Mouse (Mus musculus) heart, postnatal 0 days (tissue): Measurements from ENCODE around the gene Tmed1. TPM values are rescaled to one million over a fixed set of nuclear protein-coding genes. Genes with fewer than 3 reads are reported as not detected.

Experiments
- ATAC-seq: fragments of 200-750 bp; cut with Nextera tagmentation; 2 replicates; pipeline ENCODE4 v1.8.0; 2017; ENCODE audit warnings: low read depth, moderate number of reproducible peaks, moderate library complexity; ENCODE audit not compliant: insufficient read depth
- DNase-seq: peaks from one replicate; pipeline ENCODE4 v3.0.0-alpha.2; 2016; ENCODE audit warnings: low spot score
- H3K27ac ChIP-seq: fragments of 300-500 bp; sonication (generic); 2 replicates; pipeline ENCODE4 v1.5.1; 2014; ENCODE audit warnings: low read depth, mild to moderate bottlenecking
- H3K27me3 ChIP-seq: fragments of 300-500 bp; sonication (generic); 2 replicates; pipeline ENCODE4 v1.6.1; 2014; ENCODE audit warnings: low read length, mixed read lengths; ENCODE audit not compliant: control insufficient read depth, insufficient read depth
- H3K36me3 ChIP-seq: fragments of 300-500 bp; sonication (generic); replicated peaks from 2 replicates; pipeline ENCODE4 v1.6.1; 2014; ENCODE audit warnings: low read length, mixed read lengths; ENCODE audit not compliant: control insufficient read depth, insufficient read depth
- H3K4me1 ChIP-seq: fragments of 300-500 bp; sonication (generic); 2 replicates; pipeline ENCODE4 v1.6.1; 2014; ENCODE audit warnings: antibody characterized with exemption; ENCODE audit not compliant: control insufficient read depth, insufficient read depth
- H3K4me2 ChIP-seq: fragments of 300-500 bp; sonication (generic); 2 replicates; pipeline ENCODE4 v1.6.1; 2014; ENCODE audit warnings: low read depth, mild to moderate bottlenecking, low read length, moderate library complexity
- H3K4me3 ChIP-seq: fragments of 300-500 bp; sonication (generic); 2 replicates; pipeline ENCODE4 v1.5.1; 2014; ENCODE audit warnings: low read depth, low read length
- H3K9ac ChIP-seq: fragments of 300-500 bp; sonication (generic); replicated peaks from 2 replicates; pipeline ENCODE4 v1.6.1; 2014; ENCODE audit warnings: low read depth, low read length, mixed read lengths
- H3K9me3 ChIP-seq: fragments of 300-500 bp; sonication (generic); replicated peaks from 2 replicates; pipeline ENCODE4 v1.6.1; 2016; ENCODE audit warnings: low read length; ENCODE audit not compliant: control insufficient read depth
- CTCF ChIP-seq: IDR thresholded peaks from 2 replicates; pipeline ENCODE4 v1.5.1; 2016; ENCODE audit warnings: antibody characterized with exemption, control low read depth, low read depth
- EP300 ChIP-seq: IDR thresholded peaks from 2 replicates; pipeline ENCODE4 v1.6.1; 2016; ENCODE audit warnings: antibody characterized with exemption, low read depth
- WGBS: fragments of 180-500 bp; shearing (Covaris S2); extraction: QIAGEN DNeasy Blood & Tissue Kit; methylation state at CpG from one replicate; pipeline ENCODE4 v1.1.7; 2014; 5-methylcytosine and 5-hydroxymethylcytosine counted together
- microRNA-seq: library from miRNA; unstranded; fragments of <30 nt; microRNA quantifications from one replicate; pipeline ENCODE4, GENCODE M21; 2016
- polyA plus RNA-seq: library from polyadenylated mRNA; unstranded; fragments of >200 nt; fragmentation: Nextera tagmentation; extraction: Ambion mirVana; gene quantifications from 2 replicates; pipeline ENCODE4 v1.2.1, GENCODE M21; 2015
- total RNA-seq: library from RNA; depleted of rRNA; stranded (reverse); fragments of >200 nt; gene quantifications from 2 replicates; pipeline ENCODE4 v1.2.3, GENCODE M21; 2014; ENCODE audit warnings: low replicate concordance; rRNA removed

Tmed1 gene
- total and polyA plus RNA-seq, 2 experiments from 2014 or later: 70.5 to 83.7 TPM

DNA sequence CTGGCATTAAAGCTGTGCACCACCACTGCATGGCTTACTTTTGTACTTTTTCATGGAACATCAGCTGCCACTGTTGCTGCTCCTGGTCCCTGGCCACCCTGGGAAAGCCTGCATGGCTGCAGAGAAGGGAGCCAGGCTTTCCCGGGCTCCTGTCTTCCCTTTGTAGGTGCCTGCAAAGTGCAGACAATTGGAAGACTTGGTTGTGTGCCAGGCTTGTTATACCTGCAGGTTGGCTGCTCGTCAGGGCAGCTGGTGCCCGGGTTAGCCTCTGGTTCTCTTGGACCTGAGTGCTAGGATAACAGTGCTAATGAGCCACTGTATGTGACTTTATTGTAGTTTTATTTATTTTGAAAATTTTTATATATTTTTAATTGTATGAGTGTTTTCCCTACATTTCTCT lies 51.2 kb downstream of the Tmed1 start:
- no peak overlapping the region for H3K9ac ChIP-seq
- no peaks in the 10 kb centered on the region for H3K27me3 ChIP-seq
- no peak for DNase-seq
- ATAC-seq: no peak
- TF ChIP-seq CTCF: no peak
- no peak for TF ChIP-seq EP300
- no peak overlapping the region for H3K4me2 ChIP-seq
- H3K4me1 ChIP-seq: peaks cover 19% of the 10 kb centered on the region
- no peaks in the 10 kb centered on the region for H3K9me3 ChIP-seq
- 52% methylated on average over 3 of the region's 3 CpGs for WGBS
- no peaks in the 10 kb centered on the region; the same call in 1 of the 2 replicates for H3K36me3 ChIP-seq
- H3K4me3 ChIP-seq: no peak overlapping the region
- H3K27ac ChIP-seq: no peak overlapping the region

Small RNA genes within 50 kb of the gene (microRNA-seq; reads per million reads assigned to microRNA genes)
- gene Mir199a-1: 4.3 reads per million, percentile 19 among the genes with 10 or more reads in this experiment

Other genes with a start within 250 kb of the Tmed1 start
- gene Atg4d, start 245.0 kb downstream of the Tmed1 start, total RNA-seq: 41.2 and 67.4 TPM in 2 replicates
- gene Atg4d, start 245.0 kb downstream of the Tmed1 start, polyA plus RNA-seq: 53.6 and 56.1 TPM in 2 replicates
- gene Kri1, start 222.3 kb downstream of the Tmed1 start, total RNA-seq: 7.0 and 16.3 TPM in 2 replicates
- gene Kri1, start 222.3 kb downstream of the Tmed1 start, polyA plus RNA-seq: 5.9 and 9.1 TPM in 2 replicates
- gene Cdkn2d, start 218.8 kb downstream of the Tmed1 start, total RNA-seq: 67.4 and 103 TPM in 2 replicates
- 65.8 and 67.5 TPM in 2 replicates for gene Cdkn2d, start 218.8 kb downstream of the Tmed1 start, polyA plus RNA-seq
- gene Ap1m2, start 197.9 kb downstream of the Tmed1 start, total RNA-seq: 0.46 and 0.57 TPM in 2 replicates
- 0.15 TPM in 1 of 2 replicates, not detected in the other for gene Ap1m2, start 197.9 kb downstream of the Tmed1 start, polyA plus RNA-seq
- 44.0 and 84.8 TPM in 2 replicates for gene Slc44a2, start 189.6 kb downstream of the Tmed1 start, total RNA-seq
- 45.0 and 46.5 TPM in 2 replicates for gene Slc44a2, start 189.6 kb downstream of the Tmed1 start, polyA plus RNA-seq
- gene Ilf3, start 142.4 kb downstream of the Tmed1 start, total RNA-seq: 34.7 and 37.3 TPM in 2 replicates
- 53.6 and 58.4 TPM in 2 replicates for gene Ilf3, start 142.4 kb downstream of the Tmed1 start, polyA plus RNA-seq
- 34.3 and 39.7 TPM in 2 replicates for gene Qtrt1, start 98.4 kb downstream of the Tmed1 start, total RNA-seq
- gene Qtrt1, start 98.4 kb downstream of the Tmed1 start, polyA plus RNA-seq: 15.5 and 15.6 TPM in 2 replicates
- 78.3 and 95.8 TPM in 2 replicates for gene Dnm2, start 85.3 kb downstream of the Tmed1 start, total RNA-seq
- 56.8 and 61.1 TPM in 2 replicates for gene Dnm2, start 85.3 kb downstream of the Tmed1 start, polyA plus RNA-seq
- gene AB124611, start 15.9 kb upstream of the Tmed1 start, total RNA-seq: 0.15 and 3.3 TPM in 2 replicates
- gene AB124611, start 15.9 kb upstream of the Tmed1 start, polyA plus RNA-seq: 1.00 and 1.6 TPM in 2 replicates
- gene Carm1, start 36.6 kb upstream of the Tmed1 start, total RNA-seq: 49.5 and 78.3 TPM in 2 replicates
- gene Carm1, start 36.6 kb upstream of the Tmed1 start, polyA plus RNA-seq: 11.3 and 12.7 TPM in 2 replicates
- 33.4 and 44.6 TPM in 2 replicates for gene Timm29, start 82.5 kb upstream of the Tmed1 start, total RNA-seq
- gene Timm29, start 82.5 kb upstream of the Tmed1 start, polyA plus RNA-seq: 23.2 and 23.7 TPM in 2 replicates
- gene Yipf2, start 82.6 kb upstream of the Tmed1 start, total RNA-seq: 12.3 and 17.6 TPM in 2 replicates
- 9.1 and 11.9 TPM in 2 replicates for gene Yipf2, start 82.6 kb upstream of the Tmed1 start, polyA plus RNA-seq
- 55.9 and 66.0 TPM in 2 replicates for gene Smarca4, start 105.9 kb upstream of the Tmed1 start, total RNA-seq
- gene Smarca4, start 105.9 kb upstream of the Tmed1 start, polyA plus RNA-seq: 22.2 and 22.9 TPM in 2 replicates
- 36.8 and 42.9 TPM in 2 replicates for gene Ldlr, start 213.2 kb upstream of the Tmed1 start, total RNA-seq
- gene Ldlr, start 213.2 kb upstream of the Tmed1 start, polyA plus RNA-seq: 8.0 and 10.9 TPM in 2 replicates